Mouse (Mus musculus) left cerebral cortex, adult 2 months (tissue): ENCODE data around the gene Kansl3. TPM values are rescaled to one million over a fixed set of nuclear protein-coding genes. Genes with fewer than 3 reads are reported as not detected.

Experiments
- DNase-seq, 2 experiments: peaks; one replicate each; pipeline ENCODE4 v3.0.0; 2021 to 2022; ENCODE audit warnings: low spot score in 2 of 2, mixed read lengths in 1 of 2; ENCODE audit errors: extremely low spot score in 1 of 2
- H3K27ac ChIP-seq: fragments of 200-600 bp; 2 replicates; pipeline ENCODE4 v1.8.1; 2022
- H3K4me3 ChIP-seq: fragments of 200-600 bp; 2 replicates; pipeline ENCODE4 v1.8.1; 2022
- CTCF ChIP-seq: fragments of 200-600 bp; IDR thresholded peaks from 2 replicates; pipeline ENCODE4 v1.8.1; 2022; ENCODE audit warnings: antibody characterized with exemption, mild to moderate bottlenecking, moderate library complexity
- intact Hi-C: fragments of 180-260 bp; cut with DNase I; formaldehyde crosslinking; loops from one replicate; pipeline ENCODE4 v1.15.1; 2025
- microRNA-seq, 2 experiments: library from miRNA; unstranded; fragments of <30 nt; microRNA quantifications; one replicate each; pipeline ENCODE4 v1.2.0; 2021
- total RNA-seq, 2 experiments: library from RNA; stranded (reverse); gene quantifications; 2 replicates each; pipeline ENCODE4 v1.2.3; 2021

Kansl3 gene
- total RNA-seq, 2 experiments from 2014 or later, result 60.7 to 66.0 TPM

DNA sequence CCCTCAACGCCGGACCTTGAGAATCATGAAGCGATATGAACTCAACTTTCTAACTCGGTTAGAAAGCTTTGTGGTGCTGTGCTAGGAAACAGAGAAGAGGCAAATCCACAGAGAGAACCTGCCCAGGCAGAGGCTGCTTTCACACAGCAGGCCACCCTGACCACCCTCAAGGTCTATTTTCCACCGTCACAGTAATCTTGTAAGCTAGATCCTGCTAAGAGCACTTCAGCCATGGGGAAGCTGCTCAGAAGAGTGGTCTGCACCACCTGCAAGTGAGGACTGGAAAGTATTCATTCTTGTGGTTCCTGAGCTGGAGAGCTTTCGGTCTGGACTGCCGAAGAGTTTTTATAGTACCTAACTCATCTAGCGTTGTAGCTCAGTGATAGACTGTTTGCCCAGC lies 66.7 kb downstream of the Kansl3 start:
- intact Hi-C loops, result no loop called here
- no peak overlapping the region for H3K4me3 ChIP-seq

DNA sequence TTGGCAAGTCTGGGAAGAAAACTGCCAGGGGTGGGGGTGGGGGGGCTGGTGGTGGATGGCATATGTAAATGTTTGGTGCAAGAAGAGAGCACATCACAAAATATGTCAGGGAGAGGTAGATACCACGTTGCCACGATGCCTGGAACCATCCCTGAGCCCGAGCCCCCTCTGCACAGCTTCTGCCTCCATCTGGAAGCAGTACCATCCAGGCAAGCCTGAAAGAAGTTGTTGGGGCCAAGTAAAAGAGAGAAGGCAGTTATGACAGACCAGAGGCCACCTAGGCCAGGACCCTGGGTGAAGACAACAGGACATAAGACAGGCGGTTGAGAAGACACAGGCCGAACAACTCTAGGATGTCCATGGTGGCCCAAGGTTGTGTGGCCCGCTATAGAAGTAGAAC lies 68.5 kb downstream of the Kansl3 start:
- H3K27ac ChIP-seq, result no peak overlapping the region
- no peak for DNase-seq
- H3K4me3 ChIP-seq, result no peak overlapping the region
- intact Hi-C loops, result no loop called here
- TF ChIP-seq CTCF, result no peak

More for the DNA sequence above, 66.7 kb downstream of the Kansl3 start:
- no peak for DNase-seq
- no peak overlapping the region for H3K27ac ChIP-seq
- no peak for TF ChIP-seq CTCF

- Histone ChIP-seq H3K27ac (no peak overlapping the region), H3K4me3 (no peak overlapping the region)
- no peak for TF ChIP-seq CTCF
- no peak for DNase-seq
- intact Hi-C loops, result no loop called here
These were observed 69.3 kb downstream of the Kansl3 start for GRCm38 (mm10) chr1:36299676-36300075.

GRCm38 (mm10) chr1:36299126-36299525 lies 69.9 kb downstream of the Kansl3 start:
- intact Hi-C loops, result no loop called here
- TF ChIP-seq CTCF, result no peak
- DNase-seq, result no peak
- Histone ChIP-seq H3K4me3 (no peak overlapping the region), H3K27ac (no peak overlapping the region)

- intact Hi-C loops, result no loop called here
- H3K27ac ChIP-seq, result no peak overlapping the region
- no peak for DNase-seq
- no peak overlapping the region for H3K4me3 ChIP-seq
- no peak for TF ChIP-seq CTCF
These were observed 70.9 kb downstream of the Kansl3 start for GRCm38 (mm10) chr1:36298107-36298506.

DNA sequence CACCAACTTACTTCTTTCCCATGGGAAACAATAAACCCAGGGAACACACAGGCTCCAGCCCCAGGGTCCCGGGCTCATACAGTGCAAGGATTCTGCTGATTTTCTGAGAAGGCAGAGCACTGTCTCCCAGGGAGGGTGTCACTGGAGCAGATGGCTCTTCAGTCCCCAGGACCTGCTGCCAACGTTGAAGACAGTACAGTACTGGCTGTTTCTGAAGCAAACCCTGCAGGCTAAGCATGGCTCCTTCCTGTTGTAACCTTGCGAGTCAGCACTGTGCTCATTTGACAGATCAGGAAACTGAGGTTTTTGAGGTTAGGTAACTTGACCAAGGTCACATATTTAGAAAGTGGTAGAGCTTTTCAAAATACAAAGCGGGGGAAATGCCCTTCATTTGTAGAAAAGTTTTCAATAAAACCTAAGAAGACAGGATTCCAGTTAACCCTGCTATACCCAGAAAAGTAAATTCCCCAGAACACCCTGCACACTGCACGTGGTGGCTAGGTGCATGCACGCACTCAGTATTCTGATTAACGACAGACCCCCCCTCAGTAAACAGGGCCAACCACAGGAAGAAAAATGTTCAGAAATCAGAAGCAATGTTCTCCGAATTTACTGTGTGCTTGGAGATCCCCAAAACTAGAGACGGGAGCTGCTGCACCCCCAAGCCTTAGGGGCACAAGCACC lies 72.4 kb downstream of the Kansl3 start:
- intact Hi-C loops, result no loop called here
- no peak for TF ChIP-seq CTCF
- Histone ChIP-seq H3K27ac (no peak overlapping the region), H3K4me3 (no peak overlapping the region)
- DNase-seq, result no peak

DNA sequence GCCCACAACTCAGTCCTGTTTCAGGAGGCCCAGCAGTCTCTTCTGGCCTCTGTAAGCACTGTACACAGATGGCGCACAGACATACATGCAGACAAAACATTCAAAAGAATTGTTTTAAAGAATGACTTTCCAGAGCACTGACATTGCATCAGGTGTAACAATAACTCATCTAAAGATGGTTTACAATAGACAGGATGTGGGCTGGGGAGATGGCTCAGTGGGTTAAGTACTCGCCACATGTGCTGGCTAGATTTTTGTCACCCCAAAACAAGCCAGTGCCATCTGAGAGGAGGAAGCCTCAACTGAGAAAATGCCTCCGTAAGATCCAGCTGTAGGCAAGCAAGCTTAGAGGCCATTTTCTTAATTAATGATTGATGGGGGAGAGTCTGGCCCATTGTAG lies 74.6 kb downstream of the Kansl3 start:
- DNase-seq, result no peak
- intact Hi-C loops, result no loop called here
- Histone ChIP-seq H3K4me3 (no peak overlapping the region), H3K27ac (no peak overlapping the region)
- no peak for TF ChIP-seq CTCF

GRCm38 (mm10) chr1:36293470-36293869 lies 75.5 kb downstream of the Kansl3 start:
- Histone ChIP-seq H3K4me3 (no peak overlapping the region), H3K27ac (no peak overlapping the region)
- DNase-seq, result no peak
- no peak for TF ChIP-seq CTCF
- intact Hi-C loops, result no loop called here

Small RNA genes lying within 50 kb of the gene (microRNA-seq; reads per million reads assigned to microRNA genes)
- gene Mir6898, result 0.49 to 2.2 reads per million in 2 experiments

Other genes starting within 250 kb of the Kansl3 start
- 10 to 100 TPM; 48.6 to 50.7 TPM for gene Uggt1, start 124.5 kb downstream of the Kansl3 start, total RNA-seq
- gene Neurl3, start 94.5 kb downstream of the Kansl3 start, total RNA-seq, result under 1 TPM; 0.40 to 0.50 TPM
- 10 to 100 TPM; 16.1 to 23.5 TPM for gene Arid5a, start 61.4 kb downstream of the Kansl3 start, total RNA-seq
- gene Fer1l5, start 3.1 kb upstream of the Kansl3 start, total RNA-seq, result not detected
- 10 to 100 TPM; 43.5 to 51.0 TPM for gene Lman2l, start 76.1 kb upstream of the Kansl3 start, total RNA-seq
- 10 to 100 TPM; 13.2 to 13.8 TPM for gene Cnnm4, start 102.4 kb upstream of the Kansl3 start, total RNA-seq
- 10 to 100 TPM; 29.8 to 34.9 TPM for gene Cnnm3, start 142.7 kb upstream of the Kansl3 start, total RNA-seq
- gene Ankrd23, start 167.7 kb upstream of the Kansl3 start, total RNA-seq, result 1 to 10 TPM; 5.0 to 8.1 TPM
- gene Gm42417, start 170.2 kb upstream of the Kansl3 start, total RNA-seq, result not detected
- gene Ankrd39, start 178.3 kb upstream of the Kansl3 start, total RNA-seq, result 10 to 100 TPM; 12.0 to 14.8 TPM
- gene Sema4c, start 189.2 kb upstream of the Kansl3 start, total RNA-seq, result 10 to 100 TPM; 17.7 to 18.4 TPM